Mouse (Mus musculus) midbrain, embryonic 16.5 days (tissue): ENCODE measurements around the gene Lin37. TPM values are rescaled to one million over a fixed set of nuclear protein-coding genes. Genes with fewer than 3 reads are reported as not detected.

ENCODE experiments used
- ATAC-seq: fragments of 200-750 bp; cut with Nextera tagmentation; 2 replicates; pipeline ENCODE4 v1.8.0; 2017; ENCODE audit warnings: moderate TSS enrichment
- H3K27ac ChIP-seq: fragments of 300-500 bp; sonication (generic); 2 replicates; pipeline ENCODE4 v1.5.1; 2014; ENCODE audit warnings: mild to moderate bottlenecking, low read length, mixed read lengths
- H3K27me3 ChIP-seq: fragments of 300-500 bp; sonication (generic); 2 replicates; pipeline ENCODE4 v1.6.1; 2014; ENCODE audit warnings: low read depth, low read length, mixed read lengths; ENCODE audit not compliant: control insufficient read depth, insufficient read depth
- H3K36me3 ChIP-seq: fragments of 300-500 bp; sonication (generic); 2 replicates; pipeline ENCODE4 v1.6.1; 2014; ENCODE audit warnings: mild to moderate bottlenecking, low read length, moderate library complexity, mixed read lengths; ENCODE audit not compliant: control insufficient read depth, insufficient read depth
- H3K4me1 ChIP-seq: fragments of 300-500 bp; sonication (generic); 2 replicates; pipeline ENCODE4 v1.6.1; 2014; ENCODE audit warnings: mild to moderate bottlenecking, low read length, mixed read lengths; ENCODE audit not compliant: control insufficient read depth, insufficient read depth
- H3K4me2 ChIP-seq: fragments of 300-500 bp; sonication (generic); 2 replicates; pipeline ENCODE4 v1.6.1; 2014; ENCODE audit warnings: mild to moderate bottlenecking, low read length, mixed read lengths
- H3K4me3 ChIP-seq: fragments of 300-500 bp; sonication (generic); 2 replicates; pipeline ENCODE4 v1.5.1; 2014; ENCODE audit warnings: low read depth, mild to moderate bottlenecking, low read length, moderate library complexity, mixed read lengths
- H3K9ac ChIP-seq: fragments of 300-500 bp; sonication (generic); 2 replicates; pipeline ENCODE4 v1.6.1; 2014; ENCODE audit warnings: low read depth, low read length, mixed read lengths
- H3K9me3 ChIP-seq: fragments of 300-500 bp; sonication (generic); replicated peaks from 2 replicates; pipeline ENCODE4 v1.6.1; 2014; ENCODE audit warnings: mild to moderate bottlenecking, low read length, mixed read lengths; ENCODE audit not compliant: control insufficient read depth, poor library complexity, severe bottlenecking
- WGBS: fragments of 180-500 bp; shearing (Covaris S2); extraction: QIAGEN DNeasy Blood & Tissue Kit; methylation state at CpG from one replicate; pipeline ENCODE4 v1.1.7; 2014; 5-methylcytosine and 5-hydroxymethylcytosine counted together
- polyA plus RNA-seq: library from polyadenylated mRNA; unstranded; fragments of >200 nt; fragmentation: Nextera tagmentation; extraction: Ambion mirVana; gene quantifications from 2 replicates; pipeline ENCODE4 v1.2.1, GENCODE M21; 2015

Gene Lin37
- polyA plus RNA-seq, 1 experiment from 2014 or later, result 52.1 TPM

DNA sequence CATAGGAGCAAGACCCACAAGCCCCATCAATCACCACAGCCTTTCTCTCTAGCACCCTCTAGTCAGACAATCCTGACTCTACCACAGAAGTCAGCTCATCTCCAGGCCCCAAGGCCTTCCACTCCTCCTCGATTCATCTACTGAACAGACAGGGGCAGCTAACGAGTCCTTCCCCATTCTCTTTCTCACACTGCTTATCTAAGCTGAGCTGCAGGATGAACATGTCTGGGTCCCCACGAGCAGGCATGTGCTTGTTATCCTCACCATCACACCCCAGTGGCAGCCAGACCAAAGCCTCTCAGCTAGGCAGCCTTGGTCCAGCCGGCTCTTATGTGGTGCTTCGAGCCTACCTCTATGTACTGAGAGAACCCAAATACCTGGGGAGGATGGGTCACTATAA is 12.8 kb upstream of the Lin37 start:
- no peaks in the 10 kb centered on the region for H3K27me3 ChIP-seq

DNA sequence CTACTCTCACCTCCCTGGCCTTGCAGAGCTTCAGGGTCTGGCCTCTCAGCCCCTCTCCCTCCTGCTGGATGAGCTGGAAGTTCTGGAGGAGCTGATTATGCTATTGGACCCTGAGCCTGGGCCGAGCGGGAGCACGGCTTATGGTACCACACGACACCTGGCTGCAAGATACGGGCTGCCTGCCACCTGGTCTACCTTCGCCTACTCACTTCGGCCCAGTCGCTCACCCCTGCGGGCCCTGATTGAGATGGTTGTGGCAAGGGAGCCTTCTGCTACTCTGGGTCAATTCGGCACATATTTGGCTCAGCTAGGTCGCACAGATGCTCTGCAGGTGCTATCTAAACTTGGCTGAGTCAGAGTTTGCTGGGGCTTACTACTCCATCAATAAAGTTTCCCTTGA is 7.9 kb upstream of the Lin37 start:
- Histone ChIP-seq H3K9ac (no peak overlapping the region), H3K27ac (no peak overlapping the region), H3K4me3 (no peak overlapping the region), H3K9me3 (no peaks in the 10 kb centered on the region), H3K4me2 (no peak overlapping the region), H3K4me1 (peaks cover 7% of the 10 kb centered on the region; the same call in 1 of the 2 replicates), H3K36me3 (peaks cover 46% of the 10 kb centered on the region), H3K27me3 (no peaks in the 10 kb centered on the region)
- no peak for ATAC-seq
- 93% methylated on average over 11 of the region's 11 CpGs for WGBS

More for the DNA sequence above, 12.8 kb upstream of the Lin37 start:
- H3K4me1 ChIP-seq, result no peaks in the 10 kb centered on the region
- no peak overlapping the region for H3K9ac ChIP-seq
- H3K4me2 ChIP-seq, result no peak overlapping the region
- H3K9me3 ChIP-seq, result no peaks in the 10 kb centered on the region
- no peak overlapping the region for H3K4me3 ChIP-seq
- peaks cover 73% of the 10 kb centered on the region for H3K36me3 ChIP-seq
- ATAC-seq, result no peak
- WGBS, result 95% methylated on average over 5 of the region's 5 CpGs
- no peak overlapping the region for H3K27ac ChIP-seq

DNA sequence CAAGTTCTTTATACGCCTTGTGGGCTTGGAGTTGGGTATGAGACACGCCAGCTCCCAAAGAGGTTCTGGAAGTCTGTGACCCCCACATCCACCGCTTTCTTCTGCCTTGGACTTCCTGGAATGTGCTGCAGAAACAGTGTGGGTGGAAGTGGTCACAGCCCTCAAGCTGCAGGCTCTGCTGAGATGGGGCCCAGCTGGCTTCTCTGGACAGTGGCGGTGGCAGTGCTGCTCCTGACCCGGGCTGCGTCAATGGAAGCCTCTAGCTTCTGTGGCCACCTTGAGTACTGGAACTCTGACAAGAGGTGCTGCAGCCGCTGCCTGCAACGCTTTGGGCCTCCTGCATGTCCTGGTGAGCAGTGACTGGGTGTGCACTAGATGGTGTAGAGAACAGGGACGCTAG is 6.4 kb upstream of the Lin37 start:
- no peak overlapping the region for H3K9ac ChIP-seq
- peaks cover 36% of the 10 kb centered on the region for H3K36me3 ChIP-seq
- H3K4me1 ChIP-seq, result peaks cover 12% of the 10 kb centered on the region; the same call in 1 of the 2 replicates
- H3K4me2 ChIP-seq, result no peak overlapping the region
- no peak overlapping the region for H3K4me3 ChIP-seq
- no peak overlapping the region for H3K27ac ChIP-seq
- no peak for ATAC-seq
- no peaks in the 10 kb centered on the region for H3K27me3 ChIP-seq
- 89% methylated on average over 9 of the region's 9 CpGs for WGBS
- H3K9me3 ChIP-seq, result no peaks in the 10 kb centered on the region

DNA sequence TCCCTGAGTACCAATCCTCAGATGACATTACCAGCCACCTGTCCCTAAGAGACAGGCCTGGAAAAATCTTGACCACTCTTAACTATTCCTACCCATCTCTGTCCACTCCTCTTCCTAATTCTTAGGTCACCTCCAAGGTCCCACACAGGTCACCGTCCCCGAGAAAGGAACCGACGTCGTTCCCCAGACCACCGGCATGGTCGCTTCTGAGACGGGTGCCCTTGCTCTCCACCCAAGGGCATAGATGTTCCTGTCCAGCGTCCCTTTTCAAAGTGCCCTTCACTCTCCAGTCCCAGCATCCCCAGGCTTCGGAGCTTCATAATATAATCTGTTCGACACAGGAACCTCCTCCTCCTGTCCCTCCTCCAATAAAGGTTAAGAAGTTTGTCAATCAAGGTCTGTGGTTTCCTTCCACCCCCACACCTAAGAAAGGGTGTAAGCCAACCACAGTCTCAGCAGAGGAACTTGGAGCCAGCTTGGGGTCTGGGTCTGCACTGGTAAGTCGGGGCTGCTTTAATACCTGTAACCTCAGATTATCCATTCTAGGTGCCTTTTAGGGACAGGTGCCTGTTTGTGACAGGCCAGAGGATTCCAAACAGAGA is 5.4 kb upstream of the Lin37 start, which contains the start of gene Igflr1:
Gene Igflr1 (plus strand): TSS at position 458 of the 602 bp plus-strand sequence.
- H3K4me3 ChIP-seq, result no peak within 1 kb of the TSS
- no peak within 1 kb of the TSS for H3K9ac ChIP-seq
- H3K9me3 ChIP-seq, result no peaks in the 10 kb centered on the region
- peaks cover 29% of the 10 kb centered on the region for H3K36me3 ChIP-seq
- no peaks in the 10 kb centered on the region for H3K27me3 ChIP-seq
- peak within 1 kb of the TSS; percentile 60; the same call in 1 of the 2 replicates for H3K4me2 ChIP-seq
- no peak for ATAC-seq
- WGBS, result 94% methylated on average over 12 of the region's 12 CpGs
- H3K27ac ChIP-seq, result no peak within 1 kb of the TSS
- peaks cover 14% of the 10 kb centered on the region; the same call in 1 of the 2 replicates for H3K4me1 ChIP-seq

DNA sequence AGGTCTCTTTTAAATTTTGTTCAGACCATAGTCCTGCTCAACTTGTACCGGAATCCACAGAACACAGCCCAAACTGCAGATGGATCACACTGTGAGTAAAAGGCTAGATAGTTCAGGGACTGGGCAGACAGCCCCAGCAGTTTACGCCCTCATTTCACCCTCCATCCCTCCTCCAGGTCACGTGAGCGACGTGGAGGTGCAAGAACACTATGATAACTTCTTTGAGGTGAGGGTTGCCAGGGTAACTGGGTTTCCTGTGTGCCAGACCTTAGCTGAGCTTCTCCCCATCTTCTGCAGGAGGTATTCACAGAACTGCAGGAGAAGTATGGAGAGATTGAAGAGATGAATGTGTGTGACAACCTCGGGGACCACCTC is 4.3 kb upstream of the Lin37 start:
- H3K36me3 ChIP-seq, result peaks cover 19% of the 10 kb centered on the region
- peak overlapping the region; percentile 60 for H3K4me2 ChIP-seq
- peak overlapping the region; percentile 70 for H3K4me3 ChIP-seq
- WGBS, result 27% methylated on average over 6 of the region's 6 CpGs
- H3K4me1 ChIP-seq, result peaks cover 20% of the 10 kb centered on the region
- no peaks in the 10 kb centered on the region for H3K9me3 ChIP-seq
- H3K27me3 ChIP-seq, result no peaks in the 10 kb centered on the region
- peak overlapping the region; percentile 92; the same call in 1 of the 2 replicates for H3K27ac ChIP-seq
- peak overlapping the region; percentile 73; the same call in 1 of the 2 replicates for H3K9ac ChIP-seq
- ATAC-seq, result no peak

DNA sequence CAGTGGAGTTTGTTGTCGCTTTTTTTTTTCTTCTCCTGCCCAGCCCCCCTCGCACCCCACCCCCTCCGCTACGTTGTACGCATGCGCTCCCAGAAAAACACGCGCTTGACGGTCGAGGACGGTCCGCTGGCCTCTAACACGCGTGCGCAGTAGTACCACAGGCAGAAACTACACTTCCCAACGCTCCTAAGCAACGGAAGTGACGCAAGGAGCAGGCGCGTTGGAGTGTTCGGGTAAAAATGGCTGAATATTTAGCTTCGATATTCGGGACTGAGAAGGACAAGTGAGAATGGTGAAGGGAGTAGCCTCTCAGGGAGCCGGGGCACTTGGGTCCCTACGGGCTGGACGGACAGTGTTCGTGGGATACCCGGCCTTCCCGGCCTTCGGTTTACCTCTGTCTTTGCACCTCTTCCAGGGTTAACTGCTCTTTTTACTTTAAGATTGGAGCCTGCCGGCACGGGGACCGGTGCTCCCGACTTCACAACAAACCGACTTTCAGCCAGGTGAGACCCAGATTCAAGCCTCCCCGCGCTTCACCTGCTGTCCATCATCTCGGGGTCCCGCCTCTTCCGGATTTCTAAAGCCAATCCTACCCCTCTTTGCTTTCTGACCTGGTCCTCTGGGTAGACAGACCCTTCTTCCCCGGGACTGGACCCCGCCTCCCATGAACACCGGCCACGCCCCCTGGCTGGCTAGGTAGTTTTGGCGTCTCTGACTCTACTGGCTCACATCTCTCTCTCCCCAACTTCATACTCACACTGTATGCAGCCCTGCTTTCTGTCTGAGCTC is 3.7 kb upstream of the Lin37 start, which contains the start of the genes U2af1l4, Gm49396 and Psenen:
Gene U2af1l4 (plus strand): TSS at position 185 of the 789 bp plus-strand sequence.
Gene Gm49396 (plus strand): TSS at position 228 of the 789 bp plus-strand sequence.
Gene Psenen (minus strand): TSS at position 511 of the 789 bp plus-strand sequence.
- Histone ChIP-seq H3K36me3 (peaks cover 15% of the 10 kb centered on the region), H3K4me3 (peak within 1 kb of the TSS; percentile 70), H3K4me2 (peak within 1 kb of the TSS; percentile 83), H3K27ac (peak within 1 kb of the TSS; percentile 92), H3K9me3 (no peaks in the 10 kb centered on the region), H3K9ac (peak within 1 kb of the TSS; percentile 73), H3K4me1 (peaks cover 26% of the 10 kb centered on the region), H3K27me3 (no peaks in the 10 kb centered on the region)
- ATAC-seq, result peak; percentile 85
- WGBS, result under 1% methylated on average over 45 of the region's 45 CpGs

DNA sequence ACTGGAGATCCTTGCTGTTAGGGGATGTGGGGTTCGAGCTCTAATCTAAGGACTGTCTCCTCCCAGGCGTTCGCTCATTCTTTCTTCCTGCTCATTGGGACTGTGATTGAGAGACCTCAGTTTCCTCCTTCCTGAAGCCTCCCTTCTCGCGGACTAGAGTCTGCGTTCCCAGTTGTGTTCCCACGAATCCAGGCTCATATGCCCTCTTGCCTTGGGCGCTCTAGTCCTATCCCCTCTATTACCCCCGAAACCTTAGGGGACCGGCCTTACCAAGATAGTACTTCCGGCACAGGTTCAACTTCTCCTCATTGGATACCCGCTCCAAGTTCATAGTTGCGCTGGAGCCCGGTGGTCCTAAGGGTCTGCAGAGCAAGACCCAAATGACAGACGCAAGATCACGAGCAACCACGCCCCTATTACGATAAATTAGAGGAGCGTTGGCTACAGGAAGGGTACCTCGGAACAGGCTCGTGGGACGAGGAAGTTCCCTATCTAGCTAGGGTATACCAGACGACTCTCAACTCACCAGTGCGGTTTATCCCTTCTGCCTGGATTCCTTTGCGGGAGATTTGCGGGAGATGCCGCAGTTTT is 3.0 kb upstream of the Lin37 start:
- peaks cover 28% of the 10 kb centered on the region for H3K4me1 ChIP-seq
- peak overlapping the region; percentile 83 for H3K4me2 ChIP-seq
- no peaks in the 10 kb centered on the region for H3K9me3 ChIP-seq
- 1% methylated on average over 27 of the region's 27 CpGs for WGBS
- peak overlapping the region; percentile 61 for H3K9ac ChIP-seq
- peak overlapping the region; percentile 70 for H3K4me3 ChIP-seq
- H3K27ac ChIP-seq, result peak overlapping the region; percentile 74
- ATAC-seq, result no peak; the same call in 1 of the 2 replicates
- peaks cover 14% of the 10 kb centered on the region for H3K36me3 ChIP-seq
- H3K27me3 ChIP-seq, result no peaks in the 10 kb centered on the region

DNA sequence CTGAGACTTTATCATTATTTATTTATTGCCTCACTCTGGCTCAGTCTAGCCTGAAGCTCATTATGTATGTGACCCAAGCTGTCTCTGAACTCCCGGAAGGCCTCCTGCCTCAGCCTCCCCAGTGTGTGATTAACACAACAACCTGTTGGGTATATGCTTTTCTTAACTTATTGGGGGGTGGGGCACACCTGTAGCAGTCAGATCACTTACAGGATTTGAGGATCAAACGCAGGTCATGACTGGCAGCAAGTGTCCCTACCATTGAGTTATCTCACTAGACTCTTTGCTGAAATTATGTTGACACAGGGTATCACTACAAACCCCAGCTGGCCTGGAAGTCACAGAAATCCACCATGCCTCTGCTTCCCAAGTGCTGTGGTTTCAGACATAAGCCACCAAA is 658 bp upstream of the Lin37 start:
- Histone ChIP-seq H3K27ac (no peak overlapping the region; the same call in 1 of the 2 replicates), H3K27me3 (no peaks in the 10 kb centered on the region), H3K36me3 (peaks cover 14% of the 10 kb centered on the region), H3K4me2 (peak overlapping the region; percentile 92), H3K4me3 (no peak overlapping the region), H3K9me3 (no peaks in the 10 kb centered on the region), H3K9ac (no peak overlapping the region), H3K4me1 (peaks cover 28% of the 10 kb centered on the region)
- ATAC-seq, result no peak
- WGBS, result 63% methylated on average over 2 of the region's 2 CpGs
